Mouse (Mus musculus) CD8-positive naive resting alpha-beta T cell, adult 2 months (primary cell): ENCODE results near the gene Mtor.

ENCODE experiments used
- DNase-seq, 2 experiments: peaks; one replicate each; pipeline ENCODE4 v3.0.0; 2022; ENCODE audit warnings: low read depth in 2 of 2, low spot score in 2 of 2

Gene Mtor

DNA sequence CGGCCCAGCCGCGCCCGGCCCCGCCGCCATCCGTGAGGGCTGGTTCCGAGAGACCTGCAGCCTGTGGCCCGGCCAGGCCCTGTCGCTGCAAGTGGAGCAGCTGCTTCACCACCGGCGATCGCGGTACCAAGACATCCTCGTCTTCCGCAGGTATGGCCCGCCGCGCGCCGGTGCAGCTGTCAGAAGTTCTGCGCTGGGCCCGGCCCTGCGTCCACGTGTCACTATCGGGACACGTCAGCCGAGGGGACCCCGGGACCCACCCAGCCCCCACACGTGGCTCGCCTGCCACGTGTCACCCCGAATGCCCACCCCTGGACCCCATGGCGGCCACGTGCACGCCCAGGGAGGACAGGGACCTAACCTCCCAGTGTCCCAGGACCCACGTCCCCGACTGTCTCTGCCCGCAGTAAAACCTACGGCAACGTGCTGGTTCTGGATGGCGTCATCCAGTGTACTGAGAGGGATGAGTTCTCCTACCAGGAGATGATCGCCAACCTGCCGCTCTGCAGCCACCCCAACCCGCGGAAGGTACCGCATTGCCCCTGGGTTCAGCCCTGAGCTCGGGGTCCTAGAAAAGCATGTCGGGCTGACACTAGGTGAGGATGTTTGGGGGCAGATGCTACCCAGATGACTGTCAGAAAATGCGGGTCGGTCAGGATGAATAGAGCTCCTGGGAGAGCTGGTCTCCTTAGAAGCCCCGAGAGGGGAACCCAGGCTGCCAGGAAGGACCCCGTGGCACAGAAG is 143.4 kb downstream of the Mtor start:
- peak in 1 of 2 experiments; percentile 16 for DNase-seq

DNA sequence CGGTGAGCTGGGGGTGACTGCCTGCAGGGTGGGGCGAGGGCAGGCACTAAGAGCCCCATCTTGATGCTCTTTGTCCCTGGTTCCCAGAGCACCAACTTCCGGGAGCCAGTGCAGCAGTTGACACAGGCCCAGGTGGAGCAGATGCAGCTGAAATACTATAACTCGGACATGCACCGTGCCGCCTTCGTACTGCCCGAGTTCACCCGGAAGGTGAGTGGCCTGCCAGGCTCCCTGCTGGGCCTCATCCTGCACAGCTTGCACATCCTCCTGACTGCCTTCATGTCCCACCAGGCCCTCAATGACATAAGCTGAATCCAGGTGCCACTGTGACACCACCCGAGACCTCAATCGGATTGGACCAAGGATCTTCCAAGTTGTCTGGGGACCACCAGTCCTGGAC is 145.6 kb downstream of the Mtor start:
- no peak for DNase-seq

DNA sequence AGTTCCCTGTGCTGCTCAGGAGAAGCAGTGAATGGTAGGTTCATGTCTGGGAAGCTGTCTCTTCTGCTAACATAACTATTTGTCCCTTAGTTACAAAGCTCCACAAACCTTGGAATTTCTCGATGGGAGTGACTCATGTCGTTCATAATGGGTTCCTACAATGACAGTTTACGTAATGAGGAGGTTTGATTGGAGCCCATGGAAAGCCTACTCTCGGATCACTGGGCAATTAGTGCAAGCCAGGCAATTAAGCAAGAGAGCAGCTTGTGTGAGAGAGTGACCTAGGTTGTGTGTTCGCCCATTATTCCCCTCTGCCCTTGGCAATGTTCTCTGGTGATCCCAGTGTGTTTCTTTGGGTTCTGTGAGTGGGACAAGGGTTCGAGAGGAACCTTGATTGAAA is 147.5 kb downstream of the Mtor start:
- no peak for DNase-seq

DNA sequence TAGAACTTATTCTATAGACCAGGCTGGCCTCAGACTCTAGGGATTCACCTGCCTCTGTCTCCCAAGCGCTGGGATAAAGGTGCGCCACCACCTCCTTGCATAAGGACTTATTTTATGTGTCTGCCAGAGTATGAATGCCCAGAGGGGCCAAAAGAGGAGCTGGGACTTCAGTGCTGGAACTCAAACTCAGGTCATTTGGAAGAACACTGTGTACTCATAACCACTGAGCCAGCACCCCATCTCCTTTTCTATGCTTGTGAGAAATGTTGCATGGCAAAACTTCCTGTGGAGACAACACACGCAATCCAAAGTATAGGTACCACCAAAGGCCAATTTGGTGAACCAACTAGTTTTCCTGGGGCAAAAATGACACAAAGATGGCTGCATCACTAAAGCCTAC is 148.3 kb downstream of the Mtor start:
- no peak for DNase-seq

DNA sequence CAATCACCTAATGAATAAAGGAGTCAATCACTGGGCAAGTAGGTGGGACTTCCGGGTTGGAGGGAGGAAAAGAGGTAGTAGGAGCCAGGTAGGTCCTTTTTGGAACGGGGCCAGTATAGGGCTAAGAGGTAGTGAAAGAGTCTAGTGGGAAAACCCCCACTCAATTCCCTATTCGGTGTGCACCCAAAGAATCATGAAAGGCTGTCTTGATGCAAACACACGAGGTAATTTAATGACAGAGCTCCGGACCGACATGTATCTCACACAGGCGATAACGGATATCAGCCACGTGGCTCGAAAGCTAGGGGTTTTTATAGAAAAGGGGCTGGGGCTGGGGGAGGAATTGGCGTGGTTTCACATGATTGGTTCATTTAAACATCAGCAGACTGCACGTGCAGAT is 150.4 kb downstream of the Mtor start:
- no peak for DNase-seq

DNA sequence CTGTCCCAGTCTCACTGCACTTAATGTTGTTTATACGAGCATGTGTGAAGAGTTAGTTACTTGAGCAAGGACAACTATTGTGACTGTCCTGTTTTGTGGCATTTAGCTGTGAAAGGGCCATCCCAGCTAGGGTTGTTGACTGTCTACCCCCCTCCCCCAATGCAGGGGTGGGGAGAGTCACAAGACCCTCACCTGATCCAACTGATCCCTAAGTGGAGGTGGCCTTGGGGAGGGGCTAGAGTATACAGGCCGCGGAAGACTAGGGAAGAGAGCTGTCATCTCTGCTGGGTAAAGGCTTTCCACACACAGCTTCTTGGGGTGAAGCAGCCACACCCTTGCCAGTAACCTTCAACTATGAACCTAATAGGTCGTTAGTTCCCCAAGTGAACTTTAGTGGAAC is 151.9 kb downstream of the Mtor start:
- DNase-seq, result no peak

DNA sequence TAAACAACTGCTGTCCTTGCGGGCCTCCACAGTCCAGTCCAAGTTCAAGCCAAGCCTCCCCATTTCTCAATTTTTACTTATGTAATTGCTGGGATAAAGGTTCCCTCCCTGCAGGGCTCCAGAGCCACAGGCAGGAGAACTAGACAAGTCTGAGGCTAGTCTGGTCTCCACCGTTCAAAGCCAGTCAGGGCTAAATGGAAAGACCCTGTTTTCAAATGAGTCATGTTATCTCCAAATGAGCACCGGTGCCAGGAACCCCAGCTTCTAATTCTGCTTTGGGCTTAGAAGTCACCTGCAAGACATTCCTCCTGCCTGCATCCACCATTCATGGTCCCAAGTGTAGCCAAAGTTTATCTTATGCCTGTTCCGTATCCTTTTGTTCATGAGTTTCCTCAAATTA is 153.5 kb downstream of the Mtor start:
- no peak for DNase-seq

DNA sequence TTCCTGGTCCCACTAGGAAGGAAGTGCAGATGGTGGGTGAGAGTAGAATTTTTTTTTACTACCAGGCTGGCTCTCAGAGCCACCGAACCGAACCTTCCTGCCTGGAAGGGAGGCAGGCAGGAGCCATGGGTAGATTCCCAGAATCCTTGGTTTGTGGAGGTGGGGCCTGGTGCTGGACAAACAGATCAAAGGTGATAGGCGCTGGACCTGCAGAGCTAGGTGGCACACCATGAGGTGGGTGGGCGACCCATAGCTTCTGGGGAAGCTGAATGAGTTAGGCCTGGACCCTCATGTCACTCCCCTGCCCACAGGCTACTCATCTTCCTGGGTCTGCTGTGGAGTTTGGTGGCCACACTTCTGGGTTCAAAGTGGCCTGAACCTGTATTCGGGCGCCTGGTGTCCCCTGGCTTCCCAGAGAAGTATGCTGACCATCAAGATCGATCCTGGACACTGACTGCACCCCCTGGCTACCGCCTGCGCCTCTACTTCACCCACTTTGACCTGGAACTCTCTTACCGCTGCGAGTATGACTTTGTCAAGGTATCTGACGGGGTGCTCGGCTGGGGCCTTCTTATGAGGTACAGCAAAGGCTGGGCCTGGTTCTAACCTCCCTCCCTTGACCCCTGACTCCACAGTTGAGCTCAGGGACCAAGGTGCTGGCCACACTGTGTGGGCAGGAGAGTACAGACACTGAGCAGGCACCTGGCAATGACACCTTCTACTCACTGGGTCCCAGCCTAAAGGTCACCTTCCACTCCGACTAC is 154.1 kb downstream of the Mtor start, which contains the start of gene Masp2:
Gene Masp2 (plus strand): TSS at position 198 of the 764 bp plus-strand sequence.
- no peak for DNase-seq

DNA sequence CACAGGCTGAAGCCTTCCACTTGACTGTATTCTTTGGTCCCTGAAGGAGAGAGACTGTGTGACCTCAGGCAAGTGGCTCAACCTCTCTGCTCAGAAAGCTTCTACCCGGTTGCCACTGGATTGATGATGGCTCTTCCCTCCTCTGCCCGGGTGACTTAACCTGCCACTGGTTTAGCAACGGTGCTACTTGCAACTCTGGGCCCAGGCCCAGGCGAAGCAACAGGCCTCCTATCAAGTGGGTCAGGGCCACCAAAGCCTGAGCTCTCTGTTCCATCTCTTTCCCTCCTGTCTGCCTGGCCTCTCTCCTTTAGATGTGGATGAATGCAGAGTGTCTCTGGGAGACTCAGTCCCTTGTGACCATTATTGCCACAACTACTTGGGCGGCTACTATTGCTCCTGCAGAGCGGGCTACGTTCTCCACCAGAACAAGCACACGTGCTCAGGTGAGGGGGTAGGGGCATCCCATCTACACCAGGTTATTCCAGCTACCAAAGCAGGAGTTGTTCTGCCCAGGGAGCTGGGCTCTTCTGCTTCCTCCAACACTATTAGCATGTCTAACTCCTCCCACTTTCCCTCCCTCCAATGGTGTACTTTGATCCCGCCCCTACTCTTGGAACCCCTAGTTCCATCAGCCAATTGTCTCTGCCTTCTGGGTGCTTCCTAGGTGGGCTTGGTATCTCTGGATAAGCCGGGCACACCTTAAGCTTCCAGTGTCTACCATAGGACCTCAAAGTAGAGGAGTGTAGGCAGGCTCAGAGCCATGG is 155.1 kb downstream of the Mtor start:
- no peak for DNase-seq

DNA sequence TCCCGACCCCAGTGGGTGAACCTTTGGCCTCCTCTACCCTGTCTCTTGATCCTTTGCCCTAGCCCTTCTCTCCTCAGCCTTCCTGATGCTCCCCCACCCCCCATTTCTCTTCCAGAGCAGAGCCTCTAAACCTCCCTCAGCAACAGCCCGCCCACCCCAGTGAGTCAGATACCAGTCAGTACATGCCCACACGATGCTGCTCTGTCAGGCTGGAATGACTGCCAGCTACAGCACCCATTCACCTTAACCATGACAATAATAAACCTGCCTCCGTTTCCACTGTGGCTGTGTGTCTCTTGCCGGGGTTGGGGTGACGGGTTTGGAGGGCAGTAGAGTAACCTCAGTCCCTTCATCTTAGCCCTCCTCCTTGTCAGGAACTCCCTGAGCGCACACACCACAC is 155.7 kb downstream of the Mtor start:
- no peak for DNase-seq

DNA sequence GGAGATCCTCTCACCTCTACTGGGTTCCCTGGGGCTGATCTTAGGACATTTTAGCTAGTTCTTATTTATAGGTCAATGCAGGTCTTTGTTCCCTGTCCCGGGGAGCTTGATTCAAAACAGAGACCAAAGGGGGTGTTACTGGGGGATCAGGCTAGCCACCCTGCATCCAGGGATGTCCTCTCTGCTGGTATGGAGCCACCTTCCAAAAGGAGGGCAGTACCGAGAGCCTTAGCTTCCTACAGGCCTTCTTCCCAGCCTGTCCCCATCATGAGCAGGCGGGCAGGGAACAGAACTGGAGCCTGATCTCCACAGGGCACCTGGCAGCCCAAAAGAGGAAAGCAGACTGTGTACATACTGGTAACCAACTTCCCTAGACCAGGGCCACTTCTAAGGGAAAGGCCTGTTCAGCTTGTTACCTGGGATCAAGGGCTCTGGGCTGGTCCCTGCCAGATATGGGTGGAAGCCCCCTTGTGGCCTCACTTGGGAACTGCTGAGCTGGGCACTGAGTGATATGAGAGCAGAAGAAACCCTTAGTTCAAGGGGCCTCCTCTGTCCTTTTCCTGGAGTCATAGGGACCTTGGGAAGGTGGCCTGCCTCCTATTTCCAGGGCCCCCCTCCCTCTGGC is 156.2 kb downstream of the Mtor start:
- peak; percentile 52 to 60 for DNase-seq
